Mouse (Mus musculus): Measurements from ENCODE around the gene Bcl9. TPM values are rescaled to one million over a fixed set of nuclear protein-coding genes. Genes with fewer than 3 reads are reported as not detected.
A peak's percentile ranks its signal among the peaks of the same experiment; 100 is the strongest.

Bcl9 gene
- polyA plus RNA-seq, 1 experiment from 2014 or later: 3.8 TPM

GRCm38 (mm10) chr3:97325621-97326345, 28.1 kb upstream of the Bcl9 start:
- no peaks in the 10 kb centered on the region for H3K4me1 ChIP-seq (ENCODE audit: control insufficient read depth, low read depth, low read length)
- no peaks in the 10 kb centered on the region for H3K36me3 ChIP-seq (ENCODE audit: control insufficient read depth, insufficient read depth)
- H3K27ac ChIP-seq (ENCODE audit: low read length): no peak overlapping the region
- H3K9ac ChIP-seq (ENCODE audit: low read depth, low read length): no peak overlapping the region
- H3K27me3 ChIP-seq (ENCODE audit: control insufficient read depth, insufficient read depth, low read depth, low read length): no peaks in the 10 kb centered on the region
- no peaks in the 10 kb centered on the region for H3K9me3 ChIP-seq (replicated peaks; ENCODE audit: control insufficient read depth, low read length)
- WGBS (ENCODE audit: insufficient replicate concordance): 66% methylated on average over 15 of the region's 15 CpGs
- H3K4me2 ChIP-seq (ENCODE audit: low read depth, low read length): no peak overlapping the region
- ATAC-seq (ENCODE audit: low read depth): no peak
- no peak overlapping the region for H3K4me3 ChIP-seq (ENCODE audit: low read depth, low read length)

- Histone ChIP-seq H3K4me3 (ENCODE audit: low read depth, low read length) (no peak overlapping the region), H3K4me2 (ENCODE audit: low read depth, low read length) (no peak overlapping the region), H3K27ac (ENCODE audit: low read length) (no peak overlapping the region), H3K27me3 (ENCODE audit: control insufficient read depth, insufficient read depth, low read depth, low read length) (no peaks in the 10 kb centered on the region), H3K4me1 (ENCODE audit: control insufficient read depth, low read depth, low read length) (no peaks in the 10 kb centered on the region), H3K9me3 (replicated peaks; ENCODE audit: control insufficient read depth, low read length) (no peaks in the 10 kb centered on the region), H3K36me3 (ENCODE audit: control insufficient read depth, insufficient read depth) (no peaks in the 10 kb centered on the region), H3K9ac (ENCODE audit: low read depth, low read length) (no peak overlapping the region)
- 64% methylated on average over 17 of the region's 17 CpGs for WGBS (ENCODE audit: insufficient replicate concordance)
- ATAC-seq (ENCODE audit: low read depth): no peak
Measured at GRCm38 (mm10) chr3:97324046-97324445, 26.3 kb upstream of the Bcl9 start.

- Histone ChIP-seq H3K9ac (ENCODE audit: low read depth, low read length) (no peak overlapping the region), H3K4me3 (ENCODE audit: low read depth, low read length) (no peak overlapping the region), H3K27ac (ENCODE audit: low read length) (no peak overlapping the region), H3K36me3 (ENCODE audit: control insufficient read depth, insufficient read depth) (no peaks in the 10 kb centered on the region), H3K9me3 (replicated peaks; ENCODE audit: control insufficient read depth, low read length) (no peaks in the 10 kb centered on the region), H3K27me3 (ENCODE audit: control insufficient read depth, insufficient read depth, low read depth, low read length) (no peaks in the 10 kb centered on the region), H3K4me2 (ENCODE audit: low read depth, low read length) (no peak overlapping the region), H3K4me1 (ENCODE audit: control insufficient read depth, low read depth, low read length) (no peaks in the 10 kb centered on the region)
- WGBS (ENCODE audit: insufficient replicate concordance): 42% methylated on average over 3 of the region's 3 CpGs
- no peak for ATAC-seq (ENCODE audit: low read depth)
Measured at GRCm38 (mm10) chr3:97317302-97317701, 19.6 kb upstream of the Bcl9 start.

GRCm38 (mm10) chr3:97313431-97313830, 15.7 kb upstream of the Bcl9 start:
- H3K27me3 ChIP-seq (ENCODE audit: control insufficient read depth, insufficient read depth, low read depth, low read length): no peaks in the 10 kb centered on the region
- H3K4me2 ChIP-seq (ENCODE audit: low read depth, low read length): no peak overlapping the region
- no peak overlapping the region for H3K4me3 ChIP-seq (ENCODE audit: low read depth, low read length)
- ATAC-seq (ENCODE audit: low read depth): no peak
- H3K9ac ChIP-seq (ENCODE audit: low read depth, low read length): no peak overlapping the region
- H3K36me3 ChIP-seq (ENCODE audit: control insufficient read depth, insufficient read depth): no peaks in the 10 kb centered on the region
- H3K27ac ChIP-seq (ENCODE audit: low read length): no peak overlapping the region
- no peaks in the 10 kb centered on the region for H3K9me3 ChIP-seq (replicated peaks; ENCODE audit: control insufficient read depth, low read length)
- 71% methylated on average over 2 of the region's 2 CpGs for WGBS (ENCODE audit: insufficient replicate concordance)
- no peaks in the 10 kb centered on the region for H3K4me1 ChIP-seq (ENCODE audit: control insufficient read depth, low read depth, low read length)

- 31% methylated on average over 21 of the region's 21 CpGs for WGBS (ENCODE audit: insufficient replicate concordance)
- H3K27ac ChIP-seq (ENCODE audit: low read length): no peak overlapping the region
- H3K4me3 ChIP-seq (ENCODE audit: low read depth, low read length): peak overlapping the region; percentile 11; the same call in 1 of the 2 replicates
- no peaks in the 10 kb centered on the region for H3K4me1 ChIP-seq (ENCODE audit: control insufficient read depth, low read depth, low read length)
- no peak overlapping the region for H3K9ac ChIP-seq (ENCODE audit: low read depth, low read length)
- H3K36me3 ChIP-seq (ENCODE audit: control insufficient read depth, insufficient read depth): no peaks in the 10 kb centered on the region
- H3K9me3 ChIP-seq (replicated peaks; ENCODE audit: control insufficient read depth, low read length): no peaks in the 10 kb centered on the region
- ATAC-seq (ENCODE audit: low read depth): no peak
- H3K4me2 ChIP-seq (ENCODE audit: low read depth, low read length): peak overlapping the region; percentile 43
- H3K27me3 ChIP-seq (ENCODE audit: control insufficient read depth, insufficient read depth, low read depth, low read length): no peaks in the 10 kb centered on the region
Measured at GRCm38 (mm10) chr3:97311998-97312397, 14.3 kb upstream of the Bcl9 start.

GRCm38 (mm10) chr3:97309748-97310536, 12.2 kb upstream of the Bcl9 start:
- no peak overlapping the region for H3K27ac ChIP-seq (ENCODE audit: low read length)
- no peak overlapping the region for H3K4me3 ChIP-seq (ENCODE audit: low read depth, low read length)
- H3K27me3 ChIP-seq (ENCODE audit: control insufficient read depth, insufficient read depth, low read depth, low read length): no peaks in the 10 kb centered on the region
- no peaks in the 10 kb centered on the region for H3K36me3 ChIP-seq (ENCODE audit: control insufficient read depth, insufficient read depth)
- H3K9me3 ChIP-seq (replicated peaks; ENCODE audit: control insufficient read depth, low read length): no peaks in the 10 kb centered on the region
- no peak for ATAC-seq (ENCODE audit: low read depth)
- no peak overlapping the region for H3K4me2 ChIP-seq (ENCODE audit: low read depth, low read length)
- no peaks in the 10 kb centered on the region for H3K4me1 ChIP-seq (ENCODE audit: control insufficient read depth, low read depth, low read length)
- WGBS (ENCODE audit: insufficient replicate concordance): 9% methylated on average over 15 of the region's 16 CpGs
- H3K9ac ChIP-seq (ENCODE audit: low read depth, low read length): no peak overlapping the region

- no peak overlapping the region for H3K9ac ChIP-seq (ENCODE audit: low read depth, low read length)
Measured at GRCm38 (mm10) chr3:97308440-97308839, 10.7 kb upstream of the Bcl9 start.

GRCm38 (mm10) chr3:97305907-97306306, 8.2 kb upstream of the Bcl9 start:
- no peak overlapping the region for H3K9ac ChIP-seq (ENCODE audit: low read depth, low read length)
- no peaks in the 10 kb centered on the region for H3K4me1 ChIP-seq (ENCODE audit: control insufficient read depth, low read depth, low read length)
- no peak overlapping the region for H3K4me2 ChIP-seq (ENCODE audit: low read depth, low read length)
- H3K27me3 ChIP-seq (ENCODE audit: control insufficient read depth, insufficient read depth, low read depth, low read length): no peaks in the 10 kb centered on the region
- no peak overlapping the region for H3K4me3 ChIP-seq (ENCODE audit: low read depth, low read length)
- H3K9me3 ChIP-seq (replicated peaks; ENCODE audit: control insufficient read depth, low read length): no peaks in the 10 kb centered on the region
- H3K27ac ChIP-seq (ENCODE audit: low read length): no peak overlapping the region
- no peaks in the 10 kb centered on the region for H3K36me3 ChIP-seq (ENCODE audit: control insufficient read depth, insufficient read depth)
- ATAC-seq (ENCODE audit: low read depth): no peak
- WGBS (ENCODE audit: insufficient replicate concordance): 81% methylated on average over 4 of the region's 4 CpGs

More at GRCm38 (mm10) chr3:97308440-97308839, 10.7 kb upstream of the Bcl9 start:
- Histone ChIP-seq H3K27ac (ENCODE audit: low read length) (no peak overlapping the region), H3K9me3 (replicated peaks; ENCODE audit: control insufficient read depth, low read length) (no peaks in the 10 kb centered on the region), H3K36me3 (ENCODE audit: control insufficient read depth, insufficient read depth) (no peaks in the 10 kb centered on the region), H3K4me1 (ENCODE audit: control insufficient read depth, low read depth, low read length) (no peaks in the 10 kb centered on the region), H3K4me2 (ENCODE audit: low read depth, low read length) (no peak overlapping the region), H3K4me3 (ENCODE audit: low read depth, low read length) (no peak overlapping the region), H3K27me3 (ENCODE audit: control insufficient read depth, insufficient read depth, low read depth, low read length) (no peaks in the 10 kb centered on the region)
- ATAC-seq (ENCODE audit: low read depth): no peak
- 68% methylated on average over 2 of the region's 2 CpGs for WGBS (ENCODE audit: insufficient replicate concordance)

- Histone ChIP-seq H3K4me1 (ENCODE audit: control insufficient read depth, low read depth, low read length) (no peaks in the 10 kb centered on the region), H3K9ac (ENCODE audit: low read depth, low read length) (no peak overlapping the region), H3K4me3 (ENCODE audit: low read depth, low read length) (no peak overlapping the region), H3K27ac (ENCODE audit: low read length) (no peak overlapping the region), H3K4me2 (ENCODE audit: low read depth, low read length) (no peak overlapping the region), H3K9me3 (replicated peaks; ENCODE audit: control insufficient read depth, low read length) (no peaks in the 10 kb centered on the region), H3K36me3 (ENCODE audit: control insufficient read depth, insufficient read depth) (no peaks in the 10 kb centered on the region), H3K27me3 (ENCODE audit: control insufficient read depth, insufficient read depth, low read depth, low read length) (no peaks in the 10 kb centered on the region)
- 47% methylated on average over 7 of the region's 7 CpGs for WGBS (ENCODE audit: insufficient replicate concordance)
- ATAC-seq (ENCODE audit: low read depth): no peak
Measured at GRCm38 (mm10) chr3:97301586-97301985, 3.9 kb upstream of the Bcl9 start.
